Mouse (Mus musculus) heart, embryonic 15.5 days (tissue): ENCODE results near the gene Rnf39. TPM values are rescaled to one million over a fixed set of nuclear protein-coding genes. Genes with fewer than 3 reads are reported as not detected.

Source experiments
- ATAC-seq: fragments of 200-750 bp; cut with Nextera tagmentation; replicated peaks from 2 replicates; pipeline ENCODE4 v1.8.0; 2017; ENCODE audit warnings: low read depth, moderate TSS enrichment; ENCODE audit not compliant: insufficient number of reproducible peaks, insufficient read depth, low FRiP score
- H3K27ac ChIP-seq: fragments of 300-500 bp; sonication (generic); 2 replicates; pipeline ENCODE4 v1.5.1; 2015; ENCODE audit warnings: mild to moderate bottlenecking, inconsistent platforms
- H3K27me3 ChIP-seq: fragments of 300-500 bp; sonication (generic); 2 replicates; pipeline ENCODE4 v1.6.1; 2015; ENCODE audit warnings: inconsistent platforms
- H3K36me3 ChIP-seq: fragments of 300-500 bp; sonication (generic); 2 replicates; pipeline ENCODE4 v1.6.1; 2015; ENCODE audit warnings: mild to moderate bottlenecking, inconsistent platforms
- H3K4me1 ChIP-seq: fragments of 300-500 bp; sonication (generic); replicated peaks from 2 replicates; pipeline ENCODE4 v1.6.1; 2015; ENCODE audit warnings: inconsistent platforms
- H3K4me2 ChIP-seq: fragments of 300-500 bp; sonication (generic); 2 replicates; pipeline ENCODE4 v1.6.1; 2015; ENCODE audit warnings: inconsistent platforms, mild to moderate bottlenecking, moderate library complexity
- H3K4me3 ChIP-seq: fragments of 300-500 bp; sonication (generic); 2 replicates; pipeline ENCODE4 v1.5.1; 2015; ENCODE audit warnings: mild to moderate bottlenecking, inconsistent platforms
- H3K9ac ChIP-seq: fragments of 300-500 bp; sonication (generic); 2 replicates; pipeline ENCODE4 v1.6.1; 2015; ENCODE audit warnings: mild to moderate bottlenecking, inconsistent platforms
- H3K9me3 ChIP-seq: fragments of 300-500 bp; sonication (generic); replicated peaks from 2 replicates; pipeline ENCODE4 v1.6.1; 2016; ENCODE audit warnings: inconsistent platforms
- WGBS: fragments of 180-500 bp; shearing (Covaris S2); methylation state at CpG from one replicate; pipeline ENCODE4 v1.1.7; 2015; ENCODE audit warnings: mixed read lengths; 5-methylcytosine and 5-hydroxymethylcytosine counted together
- polyA plus RNA-seq: library from polyadenylated mRNA; unstranded; fragments of >200 nt; fragmentation: Nextera tagmentation; extraction: Ambion mirVana; gene quantifications from 2 replicates; pipeline ENCODE4 v1.2.1, GENCODE M21; 2015

Rnf39 gene
- polyA plus RNA-seq, 1 experiment from 2014 or later = 0.33 TPM

DNA sequence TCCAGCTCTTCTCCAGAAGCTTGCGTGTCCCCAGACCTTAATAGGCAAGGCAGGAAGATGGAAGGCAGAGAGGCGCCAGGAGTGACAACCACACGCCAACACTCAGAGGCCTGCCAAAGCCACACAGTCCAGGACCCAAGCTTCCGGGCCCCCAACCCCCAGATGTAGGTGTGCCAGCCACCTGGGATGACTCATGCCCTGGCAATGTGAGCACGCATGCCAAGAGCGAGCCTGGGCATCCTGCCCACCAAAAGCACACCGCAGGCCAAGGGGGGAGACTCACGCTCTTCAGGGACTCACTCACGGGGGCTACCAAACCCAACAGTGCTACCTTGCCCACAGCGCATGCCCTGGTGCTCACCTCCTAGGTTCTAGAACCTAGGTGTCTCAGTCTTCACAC is 327 bp upstream of the Rnf39 start:
- no peak overlapping the region for H3K9ac ChIP-seq
- H3K27me3 ChIP-seq = peaks cover 72% of the 10 kb centered on the region
- 24% methylated on average over 10 of the region's 10 CpGs for WGBS
- no peaks in the 10 kb centered on the region for H3K9me3 ChIP-seq
- peak; percentile 62; the same call in 1 of the 2 replicates for ATAC-seq
- H3K36me3 ChIP-seq = no peaks in the 10 kb centered on the region
- no peak overlapping the region for H3K27ac ChIP-seq
- H3K4me3 ChIP-seq = peak overlapping the region; percentile 49
- H3K4me1 ChIP-seq = peaks cover 23% of the 10 kb centered on the region
- peak overlapping the region; percentile 84 for H3K4me2 ChIP-seq

DNA sequence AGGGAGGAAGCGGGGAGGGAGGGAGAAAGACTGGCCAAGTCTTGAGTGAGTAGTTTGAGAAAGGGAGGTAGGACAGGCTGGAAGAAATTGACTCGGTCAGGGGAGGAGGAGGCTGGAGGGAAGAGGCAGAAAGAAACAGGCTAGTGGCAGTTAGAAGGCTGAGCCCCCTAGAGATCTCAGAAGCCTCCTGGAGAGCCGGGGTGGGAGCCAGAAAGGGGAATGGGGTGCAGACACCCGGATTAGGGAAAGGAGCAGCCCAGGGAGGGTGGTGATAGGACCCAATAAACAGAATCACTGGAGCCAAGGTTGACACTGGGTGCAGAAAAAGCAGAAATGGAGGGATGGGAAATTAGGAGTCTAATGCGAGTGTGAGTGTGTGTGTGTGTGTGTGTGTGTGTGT is 973 bp downstream of the Rnf39 start:
- peaks cover 73% of the 10 kb centered on the region for H3K27me3 ChIP-seq
- 18% methylated on average over 5 of the region's 5 CpGs for WGBS
- ATAC-seq = no peak

DNA sequence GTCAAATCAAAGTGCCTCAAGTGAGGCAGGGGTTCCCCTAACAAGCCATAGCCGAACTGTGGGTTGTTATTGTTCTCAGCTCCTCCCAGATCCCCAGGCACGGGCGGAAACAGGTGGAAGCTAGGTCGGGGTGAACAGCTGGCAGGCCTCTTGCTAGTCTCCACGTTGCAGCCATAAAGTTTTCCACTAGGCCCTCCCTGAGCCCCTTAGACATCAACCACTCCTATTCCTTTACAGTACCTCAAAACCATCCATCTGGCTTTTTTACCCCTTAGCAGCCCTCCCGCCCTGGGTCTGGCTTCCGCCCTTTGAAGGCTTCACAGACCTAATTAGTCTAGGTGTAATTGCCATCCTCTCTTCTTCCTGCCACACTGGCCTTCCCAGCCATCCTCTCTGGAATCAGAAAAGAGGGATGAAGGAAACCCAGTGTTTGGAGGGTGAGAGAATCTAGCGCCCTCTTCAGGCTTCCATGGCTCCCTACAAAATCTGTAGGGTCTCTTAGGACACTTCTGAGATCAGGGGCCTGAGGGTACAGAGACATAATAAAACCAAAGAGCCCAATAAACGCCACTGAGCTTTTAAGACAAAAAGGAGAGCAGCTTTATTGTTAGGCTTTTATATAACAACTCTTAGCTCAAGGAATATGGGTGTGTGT is 1.5 kb downstream of the Rnf39 start:
- no peak overlapping the region for H3K4me2 ChIP-seq
- H3K9ac ChIP-seq = no peak overlapping the region
- ATAC-seq = no peak
- no peak overlapping the region for H3K27ac ChIP-seq
- WGBS = 25% methylated on average over 9 of the region's 9 CpGs
- H3K9me3 ChIP-seq = no peaks in the 10 kb centered on the region
- H3K36me3 ChIP-seq = peaks cover 7% of the 10 kb centered on the region; the same call in 1 of the 2 replicates
- H3K4me1 ChIP-seq = peaks cover 27% of the 10 kb centered on the region
- peaks cover 73% of the 10 kb centered on the region for H3K27me3 ChIP-seq
- H3K4me3 ChIP-seq = no peak overlapping the region

More for the DNA sequence above, 973 bp downstream of the Rnf39 start:
- Histone ChIP-seq H3K36me3 (0 out of 2 replicates have a peak, but pooled peaks cover 1% of the 10 kb centered on the region), H3K4me3 (peak overlapping the region; percentile 49), H3K9me3 (no peaks in the 10 kb centered on the region), H3K9ac (no peak overlapping the region), H3K4me2 (peak overlapping the region; percentile 84), H3K4me1 (peaks cover 27% of the 10 kb centered on the region), H3K27ac (no peak overlapping the region)

DNA sequence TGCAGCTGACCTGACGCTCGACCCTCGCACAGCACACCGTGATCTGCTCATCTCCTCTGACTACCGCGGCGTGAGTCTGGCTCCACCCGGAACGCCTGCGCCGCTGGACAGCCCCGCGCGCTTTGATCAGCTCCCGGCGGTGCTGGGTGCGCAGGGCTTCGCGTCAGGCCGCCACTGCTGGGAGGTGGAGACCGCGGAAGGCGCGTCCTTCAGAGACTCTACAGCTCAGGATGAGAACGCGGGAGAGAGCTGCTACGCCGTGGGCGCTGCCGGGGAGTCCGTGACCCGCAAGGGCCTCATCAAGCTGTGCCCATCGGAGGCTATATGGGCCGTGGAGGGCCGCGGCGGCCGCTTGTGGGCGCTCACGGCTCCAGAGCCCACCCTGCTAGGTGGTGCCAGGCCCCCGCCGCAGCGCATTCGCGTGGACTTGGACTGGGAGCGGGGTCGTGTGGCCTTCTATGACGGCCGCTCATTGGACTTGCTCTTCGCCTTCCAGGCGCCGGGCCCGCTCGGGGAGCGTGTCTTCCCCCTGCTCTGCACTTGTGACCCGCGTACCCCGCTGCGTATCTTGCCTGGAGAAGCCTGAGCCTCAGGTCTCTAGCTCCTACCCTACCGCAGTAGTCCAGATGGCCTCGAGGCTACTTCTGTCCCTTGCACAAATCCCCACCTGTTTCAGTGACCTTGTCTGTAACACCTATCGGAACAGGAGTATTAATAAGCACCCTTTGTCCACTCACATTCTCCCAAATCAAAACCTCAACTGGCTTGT is 4.5 kb downstream of the Rnf39 start:
- Histone ChIP-seq H3K4me3 (peak overlapping the region; percentile 62), H3K4me1 (peaks cover 37% of the 10 kb centered on the region), H3K27ac (no peak overlapping the region), H3K9me3 (no peaks in the 10 kb centered on the region), H3K4me2 (peak overlapping the region; percentile 99), H3K27me3 (peaks cover 50% of the 10 kb centered on the region), H3K36me3 (peaks cover 9% of the 10 kb centered on the region; the same call in 1 of the 2 replicates), H3K9ac (peak overlapping the region; percentile 66)
- ATAC-seq = no peak
- WGBS = under 1% methylated on average over 62 of the region's 62 CpGs

- no peak overlapping the region for H3K27ac ChIP-seq
- ATAC-seq = no peak
- H3K4me2 ChIP-seq = no peak overlapping the region
- WGBS = 83% methylated on average over 1 of the region's 1 CpGs
- H3K9me3 ChIP-seq = no peaks in the 10 kb centered on the region
- H3K4me3 ChIP-seq = no peak overlapping the region
- peaks cover 26% of the 10 kb centered on the region for H3K4me1 ChIP-seq
- peaks cover 9% of the 10 kb centered on the region; the same call in 1 of the 2 replicates for H3K36me3 ChIP-seq
- H3K9ac ChIP-seq = no peak overlapping the region
- H3K27me3 ChIP-seq = peaks cover 40% of the 10 kb centered on the region
Observed at GRCm38 (mm10) chr17:36948286-36948685, 5.6 kb downstream of the Rnf39 start.

- WGBS = 92% methylated on average over 8 of the region's 8 CpGs
- H3K27me3 ChIP-seq = peaks cover 30% of the 10 kb centered on the region
- no peak overlapping the region for H3K4me2 ChIP-seq
- H3K9ac ChIP-seq = no peak overlapping the region
- peaks cover 23% of the 10 kb centered on the region for H3K4me1 ChIP-seq
- H3K4me3 ChIP-seq = no peak overlapping the region
- H3K36me3 ChIP-seq = peaks cover 12% of the 10 kb centered on the region
- no peak overlapping the region for H3K27ac ChIP-seq
- H3K9me3 ChIP-seq = no peaks in the 10 kb centered on the region
- no peak for ATAC-seq
Observed at GRCm38 (mm10) chr17:36949265-36949664, 6.5 kb downstream of the Rnf39 start.

DNA sequence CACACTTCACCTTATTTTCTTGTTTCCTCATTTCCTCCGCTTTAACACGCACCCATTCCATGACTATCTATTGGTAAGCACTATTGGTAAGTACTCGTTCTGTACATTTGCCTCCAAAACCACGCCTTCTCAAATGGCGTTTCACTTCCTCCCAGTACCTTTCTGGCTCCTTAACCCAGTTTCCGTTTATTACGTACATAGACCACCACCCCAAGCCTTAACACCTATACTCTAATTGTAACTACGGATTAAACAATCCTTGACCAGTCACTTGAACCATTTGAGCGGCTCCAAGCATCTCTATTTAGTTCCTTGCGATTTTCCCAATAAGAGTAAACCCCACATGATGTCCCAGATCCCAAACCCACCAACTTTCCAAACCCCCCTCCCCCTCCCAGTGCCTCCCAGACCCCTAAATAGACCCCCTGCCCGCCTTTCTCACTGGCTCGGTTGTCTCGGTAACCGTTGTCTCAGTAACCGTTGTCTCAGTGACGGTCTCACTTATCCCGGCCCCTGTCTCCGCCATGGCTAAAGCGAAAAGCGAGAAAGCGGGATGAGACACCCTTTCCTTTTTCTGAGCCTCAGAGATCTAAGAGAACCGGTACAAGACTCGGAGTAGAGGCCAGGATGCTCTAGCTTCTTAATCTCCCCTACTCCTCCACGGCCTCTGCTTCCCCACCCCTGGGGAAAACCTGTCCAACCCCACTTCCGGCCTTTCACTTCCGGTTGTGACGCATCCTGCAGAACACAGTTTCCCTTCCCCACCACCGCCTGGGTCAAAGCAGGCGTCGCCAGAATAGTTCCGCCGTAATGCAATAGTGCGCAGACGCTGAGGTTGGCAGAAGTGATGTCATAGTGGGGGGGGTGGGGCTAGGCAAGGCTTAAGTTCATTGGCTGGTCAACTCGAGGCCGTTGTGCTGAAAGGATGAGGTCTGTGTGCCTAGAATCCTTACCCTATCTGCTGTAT is 8.5 kb downstream of the Rnf39 start, which contains the start of gene Ppp1r11:
Gene Ppp1r11 (minus strand): TSS at position 761 of the 967 bp plus-strand sequence.
- H3K27me3 ChIP-seq = peaks cover 10% of the 10 kb centered on the region
- WGBS = 2% methylated on average over 36 of the region's 36 CpGs
- ATAC-seq = peak; percentile 96
- no peaks in the 10 kb centered on the region for H3K9me3 ChIP-seq
- H3K36me3 ChIP-seq = peaks cover 23% of the 10 kb centered on the region
- H3K27ac ChIP-seq = peak within 1 kb of the TSS; percentile 75
- peak within 1 kb of the TSS; percentile 68 for H3K4me2 ChIP-seq
- H3K4me1 ChIP-seq = peaks cover 23% of the 10 kb centered on the region
- peak within 1 kb of the TSS; percentile 87 for H3K4me3 ChIP-seq
- peak within 1 kb of the TSS; percentile 73 for H3K9ac ChIP-seq

- Histone ChIP-seq H3K27me3 (peaks cover under 1% of the 10 kb centered on the region; the same call in 1 of the 2 replicates), H3K9me3 (no peaks in the 10 kb centered on the region), H3K9ac (no peak overlapping the region), H3K4me2 (no peak overlapping the region), H3K4me3 (no peak overlapping the region), H3K27ac (no peak overlapping the region), H3K4me1 (peaks cover 15% of the 10 kb centered on the region), H3K36me3 (peaks cover 26% of the 10 kb centered on the region)
- 75% methylated on average over 2 of the region's 2 CpGs for WGBS
- ATAC-seq = no peak
Observed at GRCm38 (mm10) chr17:36952631-36953030, 9.9 kb downstream of the Rnf39 start.

- Histone ChIP-seq H3K9ac (no peak overlapping the region), H3K27ac (no peak overlapping the region), H3K27me3 (no peaks in the 10 kb centered on the region), H3K9me3 (no peaks in the 10 kb centered on the region), H3K4me1 (peaks cover 16% of the 10 kb centered on the region), H3K4me3 (no peak overlapping the region), H3K36me3 (peaks cover 26% of the 10 kb centered on the region), H3K4me2 (no peak overlapping the region)
- 88% methylated on average over 1 of the region's 1 CpGs for WGBS
- no peak for ATAC-seq
Observed at GRCm38 (mm10) chr17:36953062-36953461, 10.3 kb downstream of the Rnf39 start.

DNA sequence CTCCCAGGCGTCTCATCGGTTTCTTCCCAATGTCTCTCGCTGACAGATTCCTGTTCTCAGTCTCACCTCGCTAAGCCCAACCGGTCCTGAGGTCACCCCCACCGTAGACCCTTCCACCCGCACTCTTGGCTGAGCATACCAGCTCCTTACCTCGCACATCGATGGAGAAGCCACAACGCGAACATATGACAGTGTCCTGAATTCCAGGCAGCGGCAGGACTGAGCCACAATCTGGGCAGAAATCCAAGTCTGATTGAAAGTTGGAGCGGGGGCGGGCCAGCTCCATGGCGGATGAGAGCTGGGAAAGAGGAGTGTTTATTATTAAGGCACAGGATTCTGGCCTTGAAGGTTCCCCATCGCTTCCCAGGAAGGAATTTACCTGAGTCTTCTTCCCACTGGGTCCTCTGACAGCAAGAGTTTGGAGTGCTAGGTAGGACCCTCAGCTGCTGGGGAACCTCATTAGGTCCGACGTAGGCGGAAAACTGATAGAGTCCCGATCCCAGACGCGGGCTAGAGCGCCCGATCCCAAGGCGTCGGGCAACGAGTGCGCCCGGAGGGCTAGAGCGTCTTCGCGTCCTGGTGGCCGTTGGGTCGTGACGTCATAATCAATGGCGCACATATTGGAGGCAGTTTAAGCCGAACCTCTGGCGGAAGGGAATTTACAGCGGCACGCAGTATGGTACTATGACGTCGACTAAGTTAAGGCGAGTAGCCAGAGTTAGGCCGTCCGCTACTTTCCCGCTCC is 15.5 kb downstream of the Rnf39 start, which contains the start of the genes Znrd1 and Znrd1as:
Gene Znrd1 (minus strand): TSS at position 561 of the 745 bp plus-strand sequence.
Gene Znrd1as (plus strand): TSS at position 594 of the 745 bp plus-strand sequence.
- Histone ChIP-seq H3K36me3 (peaks cover 16% of the 10 kb centered on the region), H3K9me3 (no peaks in the 10 kb centered on the region), H3K4me2 (peak within 1 kb of the TSS; percentile 83), H3K27me3 (no peaks in the 10 kb centered on the region), H3K4me1 (peaks cover 14% of the 10 kb centered on the region), H3K27ac (peak within 1 kb of the TSS; percentile 87), H3K9ac (peak within 1 kb of the TSS; percentile 79), H3K4me3 (peak within 1 kb of the TSS; percentile 76)
- peak; percentile 96 for ATAC-seq
- WGBS = under 1% methylated on average over 46 of the region's 46 CpGs
